Mouse (Mus musculus): ENCODE results near the gene Olfml2a. TPM values are rescaled to one million over a fixed set of nuclear protein-coding genes. Genes with fewer than 3 reads are reported as not detected.

Gene Olfml2a
- 1.2 and 1.5 TPM in 2 replicates for polyA plus RNA-seq (2015; fragmentation: Nextera tagmentation; extraction: Ambion mirVana)

GRCm38 (mm10) chr2:38931851-38932667 is at the start of gene Olfml2a:
Gene Olfml2a (plus strand): TSS chr2:38931978.
- Histone ChIP-seq H3K27ac (ENCODE audit: low read depth, low read length) (no peak within 1 kb of the TSS), H3K4me1 (replicated peaks; ENCODE audit: control insufficient read depth, insufficient read depth, low read length) (no peaks in the 10 kb centered on the region; the same call in 1 of the 2 replicates), H3K4me3 (ENCODE audit: low read depth, low read length) (peak within 1 kb of the TSS; percentile 44), H3K9me3 (ENCODE audit: control insufficient read depth) (no peaks in the 10 kb centered on the region), H3K27me3 (replicated peaks; ENCODE audit: control insufficient read depth, insufficient read depth, low read length) (no peaks in the 10 kb centered on the region), H3K36me3 (ENCODE audit: control insufficient read depth, insufficient read depth) (no peaks in the 10 kb centered on the region), H3K4me2 (replicated peaks; ENCODE audit: low read depth) (peak within 1 kb of the TSS; percentile 92), H3K9ac (ENCODE audit: low read depth, low read length) (peak within 1 kb of the TSS; percentile 40; the same call in 1 of the 2 replicates)
- ATAC-seq = peak; percentile 54; the same call in 1 of the 2 replicates
- WGBS = 9% methylated on average over 32 of the region's 32 CpGs
- TF ChIP-seq CTCF (IDR thresholded peaks at IDR 0.05; ENCODE audit: low read depth) = peak; percentile 79

- no peaks in the 10 kb centered on the region for H3K9me3 ChIP-seq (ENCODE audit: control insufficient read depth)
- no peaks in the 10 kb centered on the region for H3K27me3 ChIP-seq (replicated peaks; ENCODE audit: control insufficient read depth, insufficient read depth, low read length)
- H3K36me3 ChIP-seq (ENCODE audit: control insufficient read depth, insufficient read depth) = no peaks in the 10 kb centered on the region
- ATAC-seq = no peak
- no peak overlapping the region for H3K4me2 ChIP-seq (replicated peaks; ENCODE audit: low read depth)
- H3K4me1 ChIP-seq (replicated peaks; ENCODE audit: control insufficient read depth, insufficient read depth, low read length) = no peaks in the 10 kb centered on the region
- no peak overlapping the region for H3K27ac ChIP-seq (ENCODE audit: low read depth, low read length)
- no peak overlapping the region for H3K9ac ChIP-seq (ENCODE audit: low read depth, low read length)
- no peak for TF ChIP-seq CTCF (IDR thresholded peaks at IDR 0.05; ENCODE audit: low read depth)
- H3K4me3 ChIP-seq (ENCODE audit: low read depth, low read length) = no peak overlapping the region
These were observed 28.9 kb upstream of the Olfml2a start for GRCm38 (mm10) chr2:38902866-38903265.

- H3K9ac ChIP-seq (ENCODE audit: low read depth, low read length) = no peak overlapping the region
- no peak overlapping the region for H3K4me3 ChIP-seq (ENCODE audit: low read depth, low read length)
- ATAC-seq = no peak
- WGBS = 59% methylated on average over 1 of the region's 1 CpGs
- no peaks in the 10 kb centered on the region for H3K27me3 ChIP-seq (replicated peaks; ENCODE audit: control insufficient read depth, insufficient read depth, low read length)
- H3K36me3 ChIP-seq (ENCODE audit: control insufficient read depth, insufficient read depth) = no peaks in the 10 kb centered on the region
- no peak overlapping the region for H3K4me2 ChIP-seq (replicated peaks; ENCODE audit: low read depth)
- no peak overlapping the region for H3K27ac ChIP-seq (ENCODE audit: low read depth, low read length)
- TF ChIP-seq CTCF (IDR thresholded peaks at IDR 0.05; ENCODE audit: low read depth) = no peak
- no peaks in the 10 kb centered on the region for H3K4me1 ChIP-seq (replicated peaks; ENCODE audit: control insufficient read depth, insufficient read depth, low read length)
- no peaks in the 10 kb centered on the region for H3K9me3 ChIP-seq (ENCODE audit: control insufficient read depth)
These were observed 27.5 kb upstream of the Olfml2a start for GRCm38 (mm10) chr2:38904290-38904689.

GRCm38 (mm10) chr2:38906097-38906496 is 25.7 kb upstream of the Olfml2a start:
- no peak overlapping the region for H3K4me3 ChIP-seq (ENCODE audit: low read depth, low read length)
- H3K4me2 ChIP-seq (replicated peaks; ENCODE audit: low read depth) = no peak overlapping the region
- H3K4me1 ChIP-seq (replicated peaks; ENCODE audit: control insufficient read depth, insufficient read depth, low read length) = no peaks in the 10 kb centered on the region
- WGBS = 52% methylated on average over 5 of the region's 5 CpGs
- H3K27me3 ChIP-seq (replicated peaks; ENCODE audit: control insufficient read depth, insufficient read depth, low read length) = no peaks in the 10 kb centered on the region
- no peaks in the 10 kb centered on the region for H3K9me3 ChIP-seq (ENCODE audit: control insufficient read depth)
- no peaks in the 10 kb centered on the region for H3K36me3 ChIP-seq (ENCODE audit: control insufficient read depth, insufficient read depth)
- no peak for TF ChIP-seq CTCF (IDR thresholded peaks at IDR 0.05; ENCODE audit: low read depth)
- no peak overlapping the region for H3K27ac ChIP-seq (ENCODE audit: low read depth, low read length)
- no peak for ATAC-seq
- H3K9ac ChIP-seq (ENCODE audit: low read depth, low read length) = no peak overlapping the region

- H3K4me1 ChIP-seq (replicated peaks; ENCODE audit: control insufficient read depth, insufficient read depth, low read length) = no peaks in the 10 kb centered on the region
- no peak overlapping the region for H3K27ac ChIP-seq (ENCODE audit: low read depth, low read length)
- H3K36me3 ChIP-seq (ENCODE audit: control insufficient read depth, insufficient read depth) = no peaks in the 10 kb centered on the region
- H3K27me3 ChIP-seq (replicated peaks; ENCODE audit: control insufficient read depth, insufficient read depth, low read length) = no peaks in the 10 kb centered on the region
- H3K9me3 ChIP-seq (ENCODE audit: control insufficient read depth) = no peaks in the 10 kb centered on the region
- H3K4me2 ChIP-seq (replicated peaks; ENCODE audit: low read depth) = no peak overlapping the region
- WGBS = 33% methylated on average over 1 of the region's 1 CpGs
- no peak for ATAC-seq
- TF ChIP-seq CTCF (IDR thresholded peaks at IDR 0.05; ENCODE audit: low read depth) = no peak
- no peak overlapping the region for H3K4me3 ChIP-seq (ENCODE audit: low read depth, low read length)
- H3K9ac ChIP-seq (ENCODE audit: low read depth, low read length) = no peak overlapping the region
These were observed 23.2 kb upstream of the Olfml2a start for GRCm38 (mm10) chr2:38908604-38909003.

GRCm38 (mm10) chr2:38914517-38914916 is 17.3 kb upstream of the Olfml2a start:
- WGBS = 84% methylated on average over 1 of the region's 1 CpGs
- TF ChIP-seq CTCF (IDR thresholded peaks at IDR 0.05; ENCODE audit: low read depth) = no peak
- no peak for ATAC-seq
- Histone ChIP-seq H3K36me3 (ENCODE audit: control insufficient read depth, insufficient read depth) (no peaks in the 10 kb centered on the region), H3K4me2 (replicated peaks; ENCODE audit: low read depth) (no peak overlapping the region), H3K27ac (ENCODE audit: low read depth, low read length) (no peak overlapping the region), H3K4me3 (ENCODE audit: low read depth, low read length) (no peak overlapping the region), H3K9ac (ENCODE audit: low read depth, low read length) (no peak overlapping the region), H3K4me1 (replicated peaks; ENCODE audit: control insufficient read depth, insufficient read depth, low read length) (no peaks in the 10 kb centered on the region), H3K9me3 (ENCODE audit: control insufficient read depth) (no peaks in the 10 kb centered on the region), H3K27me3 (replicated peaks; ENCODE audit: control insufficient read depth, insufficient read depth, low read length) (no peaks in the 10 kb centered on the region)
